Mouse (Mus musculus): ENCODE results near the gene Olfr1336.

DNA sequence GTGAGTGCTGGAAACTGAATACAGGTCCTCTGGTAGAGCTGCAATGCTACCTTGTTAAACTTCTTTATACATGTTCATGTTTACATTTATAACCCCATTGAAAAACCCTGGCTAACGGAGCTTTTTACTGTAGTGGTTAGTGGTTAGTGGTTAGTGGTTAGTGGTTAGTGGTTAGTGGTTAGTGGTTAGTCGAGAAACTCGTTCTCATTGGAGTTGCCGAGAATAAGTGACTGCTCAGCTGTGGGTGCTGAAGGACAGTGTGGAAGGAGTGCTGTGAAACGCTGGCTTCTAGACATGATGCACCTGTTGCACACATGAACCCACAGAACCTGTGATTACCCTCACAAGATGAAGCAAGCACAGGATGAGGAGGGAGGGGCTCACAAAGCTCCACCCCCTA is 8.2 kb upstream of the Olfr1336 start:
- TF ChIP-seq CTCF (conservative IDR thresholded peaks at IDR 0.05; ENCODE audit: low read length) (no peak), POU5F1 (IDR thresholded peaks at IDR 0.05; ENCODE audit: borderline replicate concordance, low read length) (no peak)

Measured in E14TG2a.4 (cell line).